Mouse (Mus musculus) olfactory bulb, adult 2 months (tissue): Measurements from ENCODE around the gene Tgm3.

Experiments used
- CTCF ChIP-seq: fragments of 200-500 bp; IDR thresholded peaks from 2 replicates; pipeline ENCODE4 v1.5.1; 2012; ENCODE audit warnings: low read depth, mild to moderate bottlenecking, low read length, moderate library complexity; ENCODE audit not compliant: insufficient read depth
- POLR2A ChIP-seq: fragments of 200-500 bp; IDR thresholded peaks from 2 replicates; pipeline ENCODE4 v1.6.1; 2012; ENCODE audit warnings: mild to moderate bottlenecking, low read depth, low read length, moderate library complexity; ENCODE audit not compliant: insufficient read depth

DNA sequence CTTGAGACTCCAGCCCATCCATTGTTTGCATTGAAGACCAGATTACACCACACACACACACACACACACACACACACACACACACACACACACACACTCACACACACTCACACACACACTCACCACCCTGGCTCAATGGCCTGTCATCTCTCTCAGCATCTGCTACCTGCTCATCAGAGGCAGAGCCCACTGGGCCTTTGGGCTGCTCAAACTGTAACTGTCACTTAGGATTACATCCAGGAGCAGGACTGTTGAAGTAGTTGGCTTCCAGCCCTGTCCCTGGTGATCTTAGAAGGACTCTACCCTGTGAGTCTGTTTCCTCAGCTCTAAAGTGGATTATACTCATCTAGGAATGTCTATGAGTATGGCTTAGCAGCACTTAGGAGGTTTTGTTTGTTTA is 1.5 kb downstream of the Tgm3 start:
- TF ChIP-seq POLR2A (no peak), CTCF (no peak)
